Mouse (Mus musculus): ENCODE measurements around the gene Gm37240. TPM values are rescaled to one million over a fixed set of nuclear protein-coding genes. Genes with fewer than 3 reads are reported as not detected.

Gm37240 gene
- total RNA-seq, 2 experiments from 2014 or later, result not detected

DNA sequence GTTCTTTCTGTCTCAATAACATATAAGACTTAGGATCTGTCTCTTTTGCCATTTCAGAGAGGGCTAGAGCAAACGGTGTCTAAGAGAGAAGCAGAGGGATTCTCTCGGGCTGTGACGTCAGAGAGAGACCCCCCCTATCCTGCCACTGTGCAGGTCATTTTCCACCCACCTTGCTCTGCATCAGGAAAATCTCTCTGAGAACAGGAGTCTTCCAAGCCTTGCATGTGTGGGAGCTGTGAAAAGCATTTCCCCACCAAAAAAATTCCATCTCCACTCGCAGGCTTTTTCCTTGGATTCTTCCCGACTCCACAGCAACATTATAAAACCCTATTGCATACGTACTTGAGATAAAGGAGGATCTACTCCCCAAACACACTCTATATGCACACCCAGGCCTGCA is 572.4 kb downstream of the Gm37240 start:
- no peak for ATAC-seq (replicated peaks; ENCODE audit: poor library complexity, severe bottlenecking)

DNA sequence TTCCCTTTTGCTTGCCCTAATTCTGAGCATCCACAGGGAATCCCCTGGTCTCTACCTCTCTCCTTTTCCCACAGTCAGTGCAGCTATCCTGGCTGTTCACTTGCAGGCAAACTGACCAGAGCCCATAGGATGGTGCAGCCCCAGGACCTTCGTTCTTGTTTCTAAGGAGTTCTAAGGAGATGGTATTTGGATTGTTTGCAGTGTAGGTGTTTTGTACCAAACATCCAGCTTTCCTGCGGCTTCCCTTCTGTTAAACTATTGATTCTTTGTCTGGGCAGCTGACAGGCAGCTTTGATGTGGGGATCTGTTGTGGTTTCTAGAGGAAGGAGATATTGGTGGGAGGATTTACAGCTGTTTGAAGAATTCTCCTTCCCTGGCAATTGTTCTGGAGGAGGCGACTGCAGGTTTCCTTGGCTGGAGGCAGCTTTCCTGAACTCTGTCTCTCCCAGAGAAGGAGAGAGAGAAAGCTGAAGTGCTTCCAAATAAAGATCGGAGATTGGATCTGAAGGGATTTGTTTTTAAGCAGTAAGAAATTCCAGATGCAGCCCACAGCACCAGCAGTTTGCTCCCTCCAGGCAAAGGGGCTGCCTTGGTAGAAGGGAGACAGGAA is 573.6 kb downstream of the Gm37240 start:
- ATAC-seq (replicated peaks; ENCODE audit: poor library complexity, severe bottlenecking), result no peak

DNA sequence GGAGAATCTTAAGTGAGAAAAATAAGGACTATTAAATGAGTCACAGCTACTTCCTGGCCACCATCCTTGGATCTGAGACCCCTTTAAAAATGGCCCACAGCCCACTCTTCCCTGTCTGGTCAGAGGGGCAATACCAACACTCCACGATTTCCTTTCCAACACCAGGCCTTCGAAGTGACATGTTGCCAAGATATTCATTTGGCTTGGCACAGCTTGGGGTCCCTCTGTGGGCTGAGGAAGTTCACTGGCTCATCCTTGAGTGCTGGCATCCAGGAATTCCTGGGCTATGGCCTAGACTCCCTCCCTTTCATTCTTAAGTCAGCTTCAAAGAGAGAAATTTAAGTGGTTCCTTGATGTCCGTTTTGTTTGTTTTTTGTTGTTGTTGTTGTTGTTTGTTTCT is 576.1 kb downstream of the Gm37240 start:
- ATAC-seq (replicated peaks; ENCODE audit: poor library complexity, severe bottlenecking), result no peak

DNA sequence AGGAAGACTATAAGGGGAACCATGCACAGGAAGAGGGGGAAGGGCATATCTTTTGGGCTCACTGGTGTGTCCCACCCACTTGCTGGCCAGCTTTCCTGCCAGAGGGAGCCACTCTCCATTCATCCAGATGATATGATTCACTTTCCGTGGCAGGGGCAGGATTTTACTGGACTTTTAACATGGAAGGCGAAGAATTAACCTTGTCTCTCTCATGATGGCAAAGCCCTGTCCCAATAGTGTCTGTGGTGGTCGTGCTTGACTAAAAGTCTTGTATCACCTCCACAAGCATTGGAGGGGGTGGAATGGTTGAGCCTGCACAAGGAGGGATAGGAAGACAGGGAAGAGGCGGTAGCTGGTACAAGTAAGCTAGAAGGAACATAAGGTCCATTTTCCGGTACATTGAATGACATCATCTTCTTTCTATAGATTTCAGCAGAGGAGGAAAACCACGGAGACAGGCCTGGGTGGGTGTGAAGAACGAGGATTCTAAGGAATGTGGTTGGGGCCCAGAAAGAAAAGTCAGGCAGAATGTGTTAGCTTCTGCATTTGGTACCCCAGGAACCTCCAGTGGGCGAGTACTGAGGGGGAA is 576.8 kb downstream of the Gm37240 start:
- no peak for ATAC-seq (replicated peaks; ENCODE audit: poor library complexity, severe bottlenecking)

DNA sequence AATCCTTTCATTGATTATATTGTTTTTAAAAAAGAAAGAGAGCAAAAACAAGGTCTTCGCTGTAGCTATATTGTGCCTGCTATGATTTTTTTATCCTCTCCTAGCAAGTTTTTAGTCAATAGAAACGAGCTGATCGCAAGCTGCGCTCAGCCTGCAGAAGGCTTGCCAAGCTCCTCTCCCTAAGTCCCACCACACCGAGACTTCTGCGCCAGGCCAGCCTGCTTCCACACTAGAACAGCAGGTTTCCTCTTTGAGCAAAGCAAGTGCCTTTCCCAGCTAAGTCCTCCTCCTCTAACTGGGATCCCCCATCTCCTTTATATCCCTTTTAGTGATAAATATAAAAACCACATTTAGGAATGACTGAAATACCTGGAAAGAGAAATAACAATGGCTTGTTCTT is 578.1 kb downstream of the Gm37240 start:
- no peak for ATAC-seq (replicated peaks; ENCODE audit: poor library complexity, severe bottlenecking)

DNA sequence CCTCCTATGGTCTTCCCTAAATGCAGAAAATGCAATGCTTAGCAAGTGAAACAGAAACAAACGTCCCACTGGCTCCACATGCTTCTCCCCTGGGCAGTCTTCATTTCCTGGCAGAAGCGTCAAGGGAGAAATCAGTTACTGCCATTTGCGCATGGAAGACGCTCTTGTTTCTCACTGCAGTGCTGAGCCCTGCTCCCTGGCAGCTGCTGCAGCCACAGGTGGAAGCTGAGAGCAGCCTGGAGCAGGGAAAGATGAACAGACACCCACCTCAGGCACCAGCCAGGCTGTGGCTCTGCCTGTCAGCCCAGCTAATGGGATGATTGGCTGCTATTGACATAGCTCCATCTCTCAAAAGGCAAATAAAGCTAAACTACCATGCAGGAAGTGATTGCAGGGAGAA is 578.6 kb downstream of the Gm37240 start:
- no peak for ATAC-seq (replicated peaks; ENCODE audit: poor library complexity, severe bottlenecking)

DNA sequence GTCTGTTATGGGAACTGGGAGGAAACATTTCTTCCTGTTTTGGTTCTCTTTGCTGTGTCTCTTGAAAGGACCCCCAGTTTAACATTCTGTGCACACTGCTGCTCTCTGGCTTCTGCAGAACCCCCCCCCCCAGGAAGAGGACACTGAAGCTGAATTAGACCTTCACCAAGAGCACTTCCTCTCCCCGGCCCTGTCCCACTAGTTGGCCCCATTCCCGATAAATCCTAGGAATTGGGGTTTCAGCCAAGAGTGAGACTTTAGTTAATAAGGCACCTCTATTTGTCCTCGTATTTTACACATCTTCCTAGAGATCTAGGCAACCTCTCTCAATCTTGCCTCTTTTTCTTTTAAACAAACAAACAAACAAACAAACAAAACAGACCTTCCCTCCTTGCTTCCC is 585.5 kb downstream of the Gm37240 start:
- no peak for ATAC-seq (replicated peaks; ENCODE audit: poor library complexity, severe bottlenecking)

DNA sequence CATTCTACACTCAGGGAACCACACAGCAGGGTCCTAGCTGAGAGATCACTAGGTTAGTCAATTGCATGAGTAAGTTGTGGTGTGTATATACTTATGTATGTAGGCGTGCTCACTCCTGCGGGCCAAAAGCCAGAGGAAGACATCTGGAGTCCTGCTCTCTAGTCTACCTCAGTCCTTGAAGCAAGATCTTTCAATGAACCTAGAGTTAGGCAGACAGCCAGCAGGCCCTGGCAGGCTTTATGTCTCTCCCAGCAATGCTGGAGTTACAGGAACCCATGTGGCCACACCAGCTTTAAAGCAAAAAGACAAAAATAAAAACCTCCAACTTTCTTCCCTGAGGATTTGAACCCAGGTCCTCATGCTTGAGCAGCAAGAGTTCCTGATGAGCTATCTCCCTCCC is 586.0 kb downstream of the Gm37240 start:
- no peak for ATAC-seq (replicated peaks; ENCODE audit: poor library complexity, severe bottlenecking)

DNA sequence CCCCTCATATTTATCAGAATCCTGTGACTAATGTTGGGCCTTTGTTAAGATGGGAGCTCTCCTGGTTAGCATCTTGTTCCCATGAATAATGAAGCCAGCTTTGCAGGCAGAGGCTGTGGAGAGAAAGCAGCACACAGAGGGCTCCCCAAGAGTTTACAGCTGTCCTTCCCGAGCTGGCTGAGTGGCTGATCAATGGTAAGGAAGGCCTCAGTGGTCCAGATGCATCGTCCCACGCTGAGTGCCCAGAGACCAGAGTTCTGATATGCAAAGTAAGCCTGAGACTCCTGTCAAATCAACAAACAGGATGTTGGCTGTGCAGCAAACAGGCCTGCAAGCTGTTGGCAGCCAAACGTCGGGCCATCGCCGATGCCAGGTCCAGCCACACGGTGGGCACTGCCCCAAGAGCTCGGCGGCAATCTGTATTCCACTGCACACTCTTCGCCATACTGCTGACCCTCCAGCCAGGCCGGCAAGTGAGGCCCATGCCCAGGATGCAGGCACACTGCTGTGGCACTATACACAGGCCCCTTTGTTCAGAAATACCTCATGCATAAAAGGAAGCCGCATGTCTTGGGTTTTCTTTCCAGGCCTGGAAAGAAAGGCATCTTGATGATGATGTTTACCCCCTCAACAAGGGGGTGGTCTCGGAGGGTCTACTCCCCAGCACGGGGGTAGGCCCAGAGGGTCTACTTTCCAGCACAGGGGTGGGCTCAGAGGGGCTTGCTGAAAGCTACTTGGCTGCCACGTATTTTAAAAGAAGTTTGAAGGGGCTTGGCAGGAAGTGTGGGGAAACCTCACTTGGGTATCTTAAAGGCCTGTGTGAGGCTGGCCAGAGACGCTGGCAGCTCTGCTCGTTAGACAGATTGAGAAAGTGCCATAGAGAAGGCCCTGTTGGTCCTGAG is 587.4 kb downstream of the Gm37240 start:
- ATAC-seq (replicated peaks; ENCODE audit: poor library complexity, severe bottlenecking), result no peak

DNA sequence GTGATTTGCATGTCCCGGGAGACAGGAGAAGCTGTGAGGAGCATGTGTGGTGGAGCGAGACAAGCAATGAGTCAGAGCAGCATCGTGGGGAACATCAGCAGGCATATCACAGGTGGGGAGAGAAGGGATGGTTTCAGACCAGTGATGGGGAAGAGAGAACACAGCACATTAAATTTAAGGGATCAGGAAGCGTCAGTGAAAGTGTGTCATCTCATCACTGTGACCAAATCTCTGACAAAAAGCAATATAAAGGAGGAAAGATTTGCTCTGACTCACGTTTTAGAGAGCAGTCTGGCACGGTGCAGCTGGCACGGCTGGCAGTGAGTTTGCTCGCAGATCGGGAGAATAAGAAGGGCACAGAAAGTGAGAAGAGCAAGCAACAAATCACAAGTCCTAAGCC is 592.1 kb downstream of the Gm37240 start:
- ATAC-seq (replicated peaks; ENCODE audit: poor library complexity, severe bottlenecking), result no peak

DNA sequence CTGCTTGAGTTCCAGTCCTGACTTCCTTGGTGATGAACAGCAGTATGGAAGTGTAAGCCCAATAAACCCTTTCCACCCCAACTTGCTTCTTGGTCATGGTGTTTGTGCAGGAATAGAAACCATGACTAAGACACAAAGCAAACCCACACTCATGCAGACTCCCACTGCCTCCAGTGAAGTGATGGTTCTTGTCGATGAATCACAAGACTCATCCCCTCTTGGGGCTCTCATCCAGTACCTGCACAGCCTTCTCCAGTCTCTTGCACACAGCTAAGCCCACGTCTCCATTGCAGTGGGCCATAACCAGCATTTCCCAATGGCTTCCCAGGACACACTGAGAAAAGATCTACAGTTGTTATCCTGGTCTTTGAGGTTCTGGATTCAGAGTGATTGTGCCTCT is 599.7 kb downstream of the Gm37240 start:
- no peak for ATAC-seq (replicated peaks; ENCODE audit: poor library complexity, severe bottlenecking)

DNA sequence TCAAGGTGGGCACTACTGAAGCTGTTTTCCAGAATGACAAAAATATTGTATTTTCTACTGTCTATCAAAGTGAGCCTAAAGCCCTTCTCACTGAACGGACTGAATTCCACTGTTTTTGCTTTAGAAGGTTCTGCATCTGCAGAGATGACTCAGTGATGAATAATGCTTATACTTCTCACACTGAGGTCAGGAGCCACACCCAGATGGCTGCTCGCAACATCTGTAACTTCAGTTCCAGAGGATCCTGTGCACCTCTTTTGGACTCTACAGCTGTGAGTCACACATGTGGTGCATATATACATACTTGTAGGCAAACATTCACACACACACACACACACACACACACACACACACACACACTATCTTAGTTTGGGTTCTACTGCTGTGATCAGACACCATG is 602.8 kb downstream of the Gm37240 start:
- no peak for ATAC-seq (replicated peaks; ENCODE audit: poor library complexity, severe bottlenecking)

DNA sequence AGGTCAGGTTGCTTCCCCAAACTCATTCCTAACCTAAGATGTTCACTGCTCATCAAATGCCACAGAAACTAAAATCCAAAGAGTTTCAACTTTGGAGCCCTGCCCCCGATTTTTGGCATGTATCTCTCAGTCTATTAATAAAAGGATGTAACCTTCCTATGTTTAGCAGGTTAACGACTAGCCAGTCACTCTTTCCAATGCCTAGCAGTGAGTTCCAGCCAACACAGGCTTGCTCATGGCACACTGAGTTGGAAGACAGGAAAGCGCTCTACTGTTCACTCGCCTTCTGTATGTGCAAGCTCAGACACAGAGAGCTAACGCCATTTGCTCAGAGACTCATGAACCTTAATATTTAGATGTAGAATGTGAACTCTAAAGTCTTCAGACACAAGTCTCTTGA is 604.5 kb downstream of the Gm37240 start:
- no peak for ATAC-seq (replicated peaks; ENCODE audit: poor library complexity, severe bottlenecking)

DNA sequence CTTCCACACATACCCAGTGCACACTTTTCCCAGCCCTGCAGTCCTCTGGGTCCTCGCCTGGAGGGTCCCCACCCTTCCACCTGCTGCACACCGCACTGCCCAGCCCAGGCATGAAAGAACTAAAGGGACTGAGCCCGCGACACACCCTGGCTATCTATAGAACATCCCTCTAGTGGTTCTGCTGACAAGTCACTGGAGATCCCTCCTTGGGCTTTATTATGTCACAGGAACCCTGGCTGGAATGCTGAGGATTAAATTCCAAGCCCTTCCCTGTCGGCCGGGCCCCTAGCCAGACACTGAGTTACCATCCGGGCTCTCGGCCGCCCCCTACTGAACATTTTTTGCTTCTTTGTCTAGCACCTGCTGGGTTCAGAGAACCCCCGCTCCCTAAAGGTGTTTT is 612.2 kb downstream of the Gm37240 start:
- no peak for ATAC-seq (replicated peaks; ENCODE audit: poor library complexity, severe bottlenecking)

DNA sequence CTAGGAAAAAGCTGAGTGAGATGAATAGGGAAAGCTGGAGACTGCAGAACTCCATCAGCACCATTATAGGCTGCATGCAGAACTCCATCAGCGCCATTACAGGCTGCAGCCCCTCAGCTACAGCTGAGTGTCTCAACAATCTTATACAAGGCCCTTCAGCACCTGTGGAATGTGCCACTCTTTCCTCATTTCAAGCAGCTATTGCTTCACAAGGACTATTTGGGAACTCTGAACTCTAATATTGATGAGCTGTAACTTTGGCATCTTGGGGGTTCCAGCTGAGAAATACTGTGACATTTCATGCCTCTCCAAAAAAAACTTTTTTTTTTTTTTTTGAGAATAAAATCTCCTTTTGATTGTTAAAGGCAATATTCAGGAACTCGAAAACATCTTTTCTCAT is 615.8 kb downstream of the Gm37240 start:
- no peak for ATAC-seq (replicated peaks; ENCODE audit: poor library complexity, severe bottlenecking)

DNA sequence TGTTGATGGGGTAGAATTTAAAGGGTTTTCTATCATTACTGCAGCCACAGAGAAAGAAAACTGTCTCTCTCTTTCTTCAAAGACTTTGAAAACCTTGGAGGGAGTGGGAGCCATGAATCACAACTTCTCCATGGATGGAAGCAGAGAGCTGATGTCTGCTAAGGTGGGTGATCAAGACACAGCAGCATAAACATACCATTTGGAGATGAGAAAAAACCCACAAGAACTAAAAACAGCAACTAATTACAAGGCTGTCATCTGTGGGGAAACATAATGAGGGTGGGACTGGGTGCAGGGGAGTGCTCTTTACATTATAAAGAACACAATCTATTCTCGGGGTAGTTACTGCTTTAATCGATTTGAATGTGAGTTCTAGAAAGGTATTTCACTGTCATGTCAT is 622.4 kb downstream of the Gm37240 start:
- ATAC-seq (replicated peaks; ENCODE audit: poor library complexity, severe bottlenecking), result no peak

DNA sequence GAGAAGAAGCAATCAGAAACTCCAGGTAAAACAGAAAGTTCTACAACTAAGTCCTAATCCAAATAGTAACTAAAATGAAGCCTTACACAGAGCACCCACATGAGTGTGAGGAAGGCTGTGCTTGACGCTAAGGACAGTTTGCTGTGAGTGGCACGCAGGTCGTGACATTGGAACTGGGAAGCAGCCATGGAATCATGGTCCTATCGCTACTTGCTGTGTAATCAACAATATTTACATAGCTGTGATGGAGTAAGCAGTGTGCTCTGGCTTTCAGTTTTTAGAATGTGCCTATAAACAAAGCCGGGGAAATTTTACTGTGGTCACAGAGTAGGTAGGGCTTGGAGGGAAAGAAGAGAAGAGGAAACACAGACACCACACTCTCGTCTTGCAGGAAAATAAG is 622.8 kb downstream of the Gm37240 start:
- no peak for ATAC-seq (replicated peaks; ENCODE audit: poor library complexity, severe bottlenecking)

DNA sequence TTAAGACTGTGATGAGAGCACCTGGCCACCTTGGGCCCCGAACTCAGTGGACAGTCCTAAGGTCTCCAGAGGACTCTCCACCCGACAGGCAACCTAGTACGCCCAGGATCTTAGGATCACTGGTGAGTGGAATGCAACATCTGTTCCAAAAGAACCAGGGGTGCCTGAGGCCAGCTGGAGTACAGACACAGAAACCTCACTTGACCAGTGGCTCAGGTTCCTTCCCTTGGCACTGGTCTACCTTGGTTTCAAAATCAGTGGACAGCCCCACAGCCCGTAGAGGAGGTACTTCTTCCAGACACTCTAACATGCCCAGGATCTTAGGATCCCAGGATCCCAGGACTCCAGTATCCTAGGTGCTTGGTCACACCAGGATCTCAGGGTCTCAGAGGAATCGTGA is 632.8 kb downstream of the Gm37240 start:
- ATAC-seq (replicated peaks; ENCODE audit: poor library complexity, severe bottlenecking), result no peak

DNA sequence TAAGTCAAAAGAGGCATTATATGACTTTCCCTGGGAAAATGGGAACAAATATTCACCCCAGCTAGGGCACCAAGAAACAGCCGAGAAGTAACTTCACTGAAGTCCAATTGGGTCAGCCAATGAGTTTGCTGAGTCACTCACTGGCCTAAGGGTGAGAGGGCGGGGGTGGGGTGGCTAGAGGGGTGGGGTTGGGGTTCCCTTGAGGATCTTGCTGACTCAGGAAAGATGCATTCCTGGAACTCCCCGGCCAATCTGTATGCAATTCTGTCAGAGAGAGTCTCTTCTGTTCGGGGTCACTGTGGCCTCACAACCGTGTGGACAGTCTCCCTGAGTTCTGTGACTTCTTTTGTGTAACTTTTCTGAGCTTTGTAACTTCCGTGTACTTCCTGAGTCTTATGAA is 635.7 kb downstream of the Gm37240 start:
- no peak for ATAC-seq (replicated peaks; ENCODE audit: poor library complexity, severe bottlenecking)

DNA sequence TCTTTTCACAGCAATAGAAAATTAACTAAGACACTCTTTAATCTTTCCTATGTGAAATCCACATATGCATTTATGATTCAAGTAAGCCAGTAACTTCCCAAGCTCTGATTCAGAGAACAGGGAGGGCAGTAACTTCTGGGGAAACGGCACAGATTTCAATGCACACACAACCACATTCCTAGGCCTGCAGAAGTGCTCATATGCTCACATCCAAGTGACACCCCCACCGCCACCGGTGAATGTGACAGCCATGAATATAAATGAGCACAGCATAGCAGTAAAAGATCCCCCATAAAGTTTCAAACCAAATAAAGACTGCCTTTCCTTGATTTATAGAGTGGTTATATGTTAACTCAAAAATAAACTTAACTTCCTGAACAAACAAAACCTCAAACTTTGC is 641.2 kb downstream of the Gm37240 start:
- no peak for ATAC-seq (replicated peaks; ENCODE audit: poor library complexity, severe bottlenecking)

DNA sequence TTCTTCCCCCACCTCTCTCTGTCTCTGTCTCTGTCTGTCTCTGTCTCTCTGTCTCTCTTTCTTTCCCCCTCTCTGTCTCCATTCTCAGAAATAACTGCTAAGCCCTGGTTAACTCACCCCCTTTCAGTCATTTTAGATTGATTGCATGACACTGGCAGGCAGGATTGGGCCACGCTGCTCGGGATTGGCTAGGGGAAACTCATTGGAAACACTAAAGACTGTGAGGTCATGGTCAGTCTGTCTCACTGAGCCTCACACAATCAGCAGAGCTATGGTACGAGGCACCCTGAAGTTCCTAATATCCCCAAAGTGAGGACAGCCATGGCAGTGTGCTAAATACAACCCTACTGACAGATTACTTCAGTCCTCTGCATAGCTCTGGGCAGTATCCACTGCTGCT is 650.8 kb downstream of the Gm37240 start:
- ATAC-seq (replicated peaks; ENCODE audit: poor library complexity, severe bottlenecking), result no peak

DNA sequence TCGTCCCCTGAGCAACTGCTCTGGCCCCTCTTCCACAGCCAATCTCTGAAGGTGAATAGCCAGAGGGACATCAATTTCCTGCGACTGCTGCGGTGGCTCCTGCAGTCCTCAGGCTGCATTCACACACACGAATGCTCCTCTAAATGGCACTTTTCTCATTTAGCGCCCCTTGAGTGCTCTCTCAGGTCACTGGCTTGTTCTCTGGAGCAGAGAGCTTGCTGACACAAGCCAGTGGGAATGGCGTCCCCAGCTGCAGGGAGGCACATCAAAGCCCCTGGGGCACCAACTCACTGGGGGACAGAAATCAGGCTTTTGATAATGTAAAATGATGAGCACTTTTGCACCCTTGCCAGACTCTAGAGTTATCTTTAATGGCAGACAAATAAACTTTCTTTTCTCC is 654.5 kb downstream of the Gm37240 start:
- no peak for ATAC-seq (replicated peaks; ENCODE audit: poor library complexity, severe bottlenecking)
